Mouse (Mus musculus) cerebellum, adult (tissue): ENCODE data around the gene Txn2.
"Not testable (repeated sequence)": the region's sequence is repeated elsewhere in the genome, so short reads cannot be mapped to it uniquely, and the experiment has no call there.

Experiments used
- ATAC-seq: cut with Nextera tagmentation; 2 replicates; pipeline ENCODE4 v1.9.2; 2017; ENCODE audit warnings: mild to moderate bottlenecking, moderate library complexity, mixed read lengths; ENCODE audit not compliant: insufficient number of reproducible peaks, low FRiP score, low TSS enrichment

Gene Txn2

GRCm38 (mm10) chr15:77882297-77882696, 46.5 kb downstream of the Txn2 start:
- ATAC-seq, result no peak

- no peak for ATAC-seq
Observed at GRCm38 (mm10) chr15:77881698-77882097, 47.1 kb downstream of the Txn2 start.

GRCm38 (mm10) chr15:77880738-77881137, 48.1 kb downstream of the Txn2 start:
- no peak for ATAC-seq

- ATAC-seq, result no peak
Observed at GRCm38 (mm10) chr15:77879756-77880155, 49.0 kb downstream of the Txn2 start.

GRCm38 (mm10) chr15:77877209-77877608, 51.6 kb downstream of the Txn2 start:
- ATAC-seq, result no peak

GRCm38 (mm10) chr15:77876716-77877115, 52.1 kb downstream of the Txn2 start:
- ATAC-seq, result no peak

- ATAC-seq, result no peak
Observed at GRCm38 (mm10) chr15:77875953-77876352, 52.9 kb downstream of the Txn2 start.

- no peak for ATAC-seq
Observed at GRCm38 (mm10) chr15:77874807-77875206, 54.0 kb downstream of the Txn2 start.

GRCm38 (mm10) chr15:77874310-77874709, 54.5 kb downstream of the Txn2 start:
- ATAC-seq, result no peak

GRCm38 (mm10) chr15:77873564-77873963, 55.2 kb downstream of the Txn2 start:
- no peak for ATAC-seq

GRCm38 (mm10) chr15:77872996-77873395, 55.8 kb downstream of the Txn2 start:
- no peak for ATAC-seq

- ATAC-seq, result no peak
Observed at GRCm38 (mm10) chr15:77868340-77868739, 60.5 kb downstream of the Txn2 start.

GRCm38 (mm10) chr15:77867231-77867968, 61.4 kb downstream of the Txn2 start:
- not testable (repeated sequence) for ATAC-seq

GRCm38 (mm10) chr15:77866583-77867220, 62.1 kb downstream of the Txn2 start:
- ATAC-seq, result no peak
